Mouse (Mus musculus) hindbrain, embryonic 13.5 days (tissue): ENCODE measurements at regions not wholly inside any gene's neighbourhood (a gene's known extent, or its start where the extent isn't known, plus 50 kb on each side); places are given as distances from the start of the nearest gene placed in this dataset.

Experiments
- ATAC-seq: fragments of 200-750 bp; cut with Nextera tagmentation; 2 replicates; pipeline ENCODE4 v1.8.0; 2017; ENCODE audit warnings: moderate TSS enrichment; ENCODE audit not compliant: low FRiP score
- H3K27ac ChIP-seq: fragments of 300-500 bp; sonication (generic); 2 replicates; pipeline ENCODE4 v1.5.1; 2015; ENCODE audit warnings: inconsistent platforms, mild to moderate bottlenecking, moderate library complexity
- H3K27me3 ChIP-seq: fragments of 300-500 bp; sonication (generic); 2 replicates; pipeline ENCODE4 v1.6.1; 2015; ENCODE audit warnings: mild to moderate bottlenecking, inconsistent platforms
- H3K36me3 ChIP-seq: fragments of 300-500 bp; sonication (generic); 2 replicates; pipeline ENCODE4 v1.6.1; 2015; ENCODE audit warnings: mild to moderate bottlenecking, inconsistent platforms
- H3K4me1 ChIP-seq: fragments of 300-500 bp; sonication (generic); replicated peaks from 2 replicates; pipeline ENCODE4 v1.6.1; 2015; ENCODE audit warnings: inconsistent platforms
- H3K4me2 ChIP-seq: fragments of 300-500 bp; sonication (generic); 2 replicates; pipeline ENCODE4 v1.6.1; 2015; ENCODE audit warnings: inconsistent platforms, mild to moderate bottlenecking, moderate library complexity
- H3K4me3 ChIP-seq: fragments of 300-500 bp; sonication (generic); 2 replicates; pipeline ENCODE4 v1.5.1; 2015; ENCODE audit warnings: mild to moderate bottlenecking, inconsistent platforms
- H3K9ac ChIP-seq: fragments of 300-500 bp; sonication (generic); 2 replicates; pipeline ENCODE4 v1.6.1; 2015; ENCODE audit warnings: mild to moderate bottlenecking, inconsistent platforms
- H3K9me3 ChIP-seq: fragments of 300-500 bp; sonication (generic); 2 replicates; pipeline ENCODE4 v1.6.1; 2016; ENCODE audit warnings: inconsistent platforms
- WGBS: fragments of 180-500 bp; shearing (Covaris S2); methylation state at CpG from one replicate; pipeline ENCODE4 v1.1.7; 2015; 5-methylcytosine and 5-hydroxymethylcytosine counted together

GRCm38 (mm10) chr10:9272243-9272642 lies 386.4 kb upstream of the Sash1 start:
- Histone ChIP-seq H3K36me3 (no peaks in the 10 kb centered on the region), H3K27me3 (0 out of 2 replicates have a peak, but pooled peaks cover 3% of the 10 kb centered on the region), H3K9me3 (no peaks in the 10 kb centered on the region), H3K9ac (no peak overlapping the region), H3K27ac (peak overlapping the region; percentile 78), H3K4me2 (peak overlapping the region; percentile 17; the same call in 1 of the 2 replicates), H3K4me3 (no peak overlapping the region), H3K4me1 (peaks cover 22% of the 10 kb centered on the region)
- peak; percentile 88 for ATAC-seq
- 18% methylated on average over 5 of the region's 5 CpGs for WGBS

DNA sequence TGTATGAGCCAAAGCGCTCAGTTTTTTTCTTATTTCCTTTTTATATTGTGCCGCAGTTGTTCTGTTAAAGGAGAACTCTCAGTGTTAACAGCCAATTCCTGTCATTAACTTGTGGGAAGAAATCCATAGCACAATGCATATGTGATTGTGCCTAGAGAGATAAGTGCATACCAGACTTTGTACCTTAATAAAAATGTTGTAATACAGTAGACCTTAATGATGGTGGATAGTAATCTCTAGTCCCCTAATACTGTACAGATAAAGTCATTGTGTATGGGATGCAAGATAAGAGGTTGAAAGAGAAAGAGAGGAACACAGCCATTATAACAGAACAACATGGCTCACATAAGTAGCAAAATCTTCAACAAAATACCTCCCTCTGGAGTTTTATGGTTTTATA lies 379.7 kb upstream of the Sash1 start:
- Histone ChIP-seq H3K27me3 (0 out of 2 replicates have a peak, but pooled peaks cover under 1% of the 10 kb centered on the region), H3K36me3 (no peaks in the 10 kb centered on the region), H3K4me3 (no peak overlapping the region), H3K27ac (no peak overlapping the region), H3K4me2 (no peak overlapping the region), H3K9me3 (no peaks in the 10 kb centered on the region), H3K9ac (no peak overlapping the region), H3K4me1 (no peaks in the 10 kb centered on the region)
- ATAC-seq = no peak
- 94% methylated on average over 2 of the region's 2 CpGs for WGBS

DNA sequence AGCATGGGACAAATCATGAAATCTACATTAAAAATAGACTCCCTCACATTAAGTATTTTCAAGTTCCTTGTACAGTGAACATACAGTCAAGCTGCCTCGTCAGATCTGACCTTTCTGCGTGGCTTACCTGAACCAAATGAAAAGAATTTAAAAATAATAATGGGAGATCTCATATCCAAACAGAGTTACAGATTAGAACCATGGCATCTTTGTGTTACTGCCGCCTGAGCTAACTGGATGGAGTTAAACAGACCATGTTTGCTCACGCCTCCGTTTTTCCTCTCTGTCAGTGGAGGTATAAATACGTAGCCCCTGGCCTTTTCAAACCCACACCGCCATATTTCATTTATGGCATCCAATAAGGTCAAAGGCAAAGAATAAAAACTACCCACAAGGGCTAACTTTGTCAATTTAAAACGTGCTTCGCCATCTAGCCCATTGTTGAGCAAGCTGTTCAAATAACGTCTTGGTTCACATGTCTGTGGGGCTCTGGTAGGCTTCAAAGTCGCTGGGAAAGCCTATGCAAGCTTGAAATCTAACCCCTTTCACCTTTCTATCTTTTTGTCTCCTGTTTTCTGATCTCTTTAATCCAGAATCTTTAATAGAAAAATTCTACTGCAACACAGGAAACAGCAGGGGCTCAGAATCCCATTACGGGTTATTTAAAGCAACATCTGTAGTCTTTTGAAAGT lies 378.6 kb upstream of the Sash1 start:
- Histone ChIP-seq H3K4me1 (no peaks in the 10 kb centered on the region), H3K4me3 (no peak overlapping the region), H3K27ac (no peak overlapping the region), H3K27me3 (no peaks in the 10 kb centered on the region), H3K36me3 (no peaks in the 10 kb centered on the region), H3K4me2 (no peak overlapping the region), H3K9me3 (no peaks in the 10 kb centered on the region), H3K9ac (no peak overlapping the region)
- ATAC-seq = no peak
- 72% methylated on average over 12 of the region's 12 CpGs for WGBS

GRCm38 (mm10) chr10:9258705-9259104 lies 372.8 kb upstream of the Sash1 start:
- no peaks in the 10 kb centered on the region for H3K27me3 ChIP-seq
- ATAC-seq = no peak
- H3K9me3 ChIP-seq = no peaks in the 10 kb centered on the region
- H3K9ac ChIP-seq = no peak overlapping the region
- no peaks in the 10 kb centered on the region for H3K4me1 ChIP-seq
- WGBS = 90% methylated on average over 1 of the region's 1 CpGs
- no peak overlapping the region for H3K4me3 ChIP-seq
- no peaks in the 10 kb centered on the region for H3K36me3 ChIP-seq
- no peak overlapping the region for H3K4me2 ChIP-seq
- no peak overlapping the region for H3K27ac ChIP-seq

- Histone ChIP-seq H3K9ac (no peak overlapping the region), H3K4me2 (no peak overlapping the region), H3K4me3 (no peak overlapping the region), H3K27ac (peak overlapping the region; percentile 58; the same call in 1 of the 2 replicates), H3K4me1 (peaks cover 11% of the 10 kb centered on the region), H3K36me3 (no peaks in the 10 kb centered on the region), H3K27me3 (no peaks in the 10 kb centered on the region), H3K9me3 (no peaks in the 10 kb centered on the region)
- ATAC-seq = no peak
- 24% methylated on average over 3 of the region's 3 CpGs for WGBS
These were observed 367.0 kb upstream of the Sash1 start for GRCm38 (mm10) chr10:9252941-9253217.

DNA sequence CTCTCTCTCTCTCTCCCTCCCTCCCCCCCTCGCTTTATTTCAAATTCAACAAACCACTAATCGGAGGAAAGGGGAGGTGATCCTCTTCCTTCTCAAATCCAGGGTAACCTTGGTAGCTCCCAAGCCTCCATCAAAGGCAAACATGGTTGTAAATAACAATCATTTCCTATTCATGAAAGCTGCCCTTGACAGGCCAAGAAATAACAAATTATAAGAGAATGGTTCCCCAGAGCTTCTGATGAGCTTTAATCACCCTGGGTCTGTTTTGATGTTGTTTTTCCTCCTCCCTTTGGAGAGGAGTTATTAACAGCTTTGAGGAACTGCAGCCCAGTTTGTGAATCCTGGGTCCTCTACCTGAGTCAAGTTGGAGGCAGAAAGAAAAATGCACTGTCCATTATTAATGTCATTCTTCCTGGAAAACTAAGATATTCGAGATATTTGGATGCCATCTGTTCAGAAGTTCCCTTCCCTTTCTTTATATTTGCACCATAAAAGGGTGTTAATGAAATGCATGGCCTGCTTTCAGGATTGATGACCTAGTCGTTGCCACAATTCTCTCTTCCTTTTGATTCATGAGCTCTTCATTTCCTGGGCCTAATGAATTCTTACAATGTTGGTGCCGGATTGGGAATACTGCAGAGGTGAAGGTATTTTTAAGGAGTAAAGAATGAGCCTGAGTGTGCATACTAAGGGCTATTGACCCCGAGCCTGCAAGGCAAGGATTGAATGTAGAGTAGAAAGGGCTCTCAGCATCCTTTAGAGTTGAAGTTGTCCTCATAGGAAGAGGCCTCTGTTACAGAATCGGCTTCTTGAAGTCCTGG lies 366.5 kb upstream of the Sash1 start:
- WGBS = 21% methylated on average over 7 of the region's 7 CpGs

GRCm38 (mm10) chr10:9243281-9243618 lies 357.4 kb upstream of the Sash1 start:
- no peak for ATAC-seq
- 55% methylated on average over 4 of the region's 4 CpGs for WGBS
- no peak overlapping the region for H3K4me2 ChIP-seq
- H3K27me3 ChIP-seq = no peaks in the 10 kb centered on the region
- H3K27ac ChIP-seq = peak overlapping the region; percentile 30
- H3K4me3 ChIP-seq = no peak overlapping the region
- H3K36me3 ChIP-seq = no peaks in the 10 kb centered on the region
- H3K9me3 ChIP-seq = no peaks in the 10 kb centered on the region
- H3K4me1 ChIP-seq = peaks cover 12% of the 10 kb centered on the region
- no peak overlapping the region for H3K9ac ChIP-seq

More for the DNA sequence above, 366.5 kb upstream of the Sash1 start:
- no peak for ATAC-seq
- no peaks in the 10 kb centered on the region for H3K9me3 ChIP-seq
- H3K4me2 ChIP-seq = no peak overlapping the region
- no peaks in the 10 kb centered on the region for H3K27me3 ChIP-seq
- H3K36me3 ChIP-seq = no peaks in the 10 kb centered on the region
- peak overlapping the region; percentile 58 for H3K27ac ChIP-seq
- H3K4me1 ChIP-seq = peaks cover 11% of the 10 kb centered on the region
- H3K4me3 ChIP-seq = no peak overlapping the region
- no peak overlapping the region for H3K9ac ChIP-seq

- no peaks in the 10 kb centered on the region for H3K9me3 ChIP-seq
- H3K4me2 ChIP-seq = no peak overlapping the region
- peaks cover 12% of the 10 kb centered on the region for H3K4me1 ChIP-seq
- 56% methylated on average over 7 of the region's 7 CpGs for WGBS
- H3K36me3 ChIP-seq = no peaks in the 10 kb centered on the region
- no peak overlapping the region for H3K9ac ChIP-seq
- H3K27me3 ChIP-seq = no peaks in the 10 kb centered on the region
- ATAC-seq = no peak
- peak overlapping the region; percentile 30 for H3K27ac ChIP-seq
- no peak overlapping the region for H3K4me3 ChIP-seq
These were observed 356.9 kb upstream of the Sash1 start for GRCm38 (mm10) chr10:9242596-9243280.

GRCm38 (mm10) chr10:9239956-9240355 lies 354.1 kb upstream of the Sash1 start:
- H3K27me3 ChIP-seq = no peaks in the 10 kb centered on the region
- no peak for ATAC-seq
- no peak overlapping the region for H3K4me3 ChIP-seq
- WGBS = 66% methylated on average over 6 of the region's 6 CpGs
- H3K4me1 ChIP-seq = peaks cover 12% of the 10 kb centered on the region
- H3K4me2 ChIP-seq = no peak overlapping the region
- no peak overlapping the region for H3K27ac ChIP-seq
- no peak overlapping the region for H3K9ac ChIP-seq
- no peaks in the 10 kb centered on the region for H3K36me3 ChIP-seq
- H3K9me3 ChIP-seq = no peaks in the 10 kb centered on the region

GRCm38 (mm10) chr10:9231751-9232150 lies 345.9 kb upstream of the Sash1 start:
- WGBS = 76% methylated on average over 3 of the region's 3 CpGs
- Histone ChIP-seq H3K27me3 (no peaks in the 10 kb centered on the region), H3K36me3 (no peaks in the 10 kb centered on the region), H3K9ac (no peak overlapping the region), H3K4me2 (no peak overlapping the region), H3K4me3 (no peak overlapping the region), H3K4me1 (no peaks in the 10 kb centered on the region), H3K27ac (no peak overlapping the region), H3K9me3 (no peaks in the 10 kb centered on the region)
- no peak for ATAC-seq

- Histone ChIP-seq H3K9me3 (no peaks in the 10 kb centered on the region), H3K4me3 (no peak overlapping the region), H3K9ac (no peak overlapping the region), H3K36me3 (no peaks in the 10 kb centered on the region), H3K4me2 (no peak overlapping the region), H3K27me3 (no peaks in the 10 kb centered on the region), H3K4me1 (no peaks in the 10 kb centered on the region), H3K27ac (no peak overlapping the region)
- no peak for ATAC-seq
- WGBS = 75% methylated on average over 11 of the region's 11 CpGs
These were observed 343.2 kb upstream of the Sash1 start for GRCm38 (mm10) chr10:9229116-9229515.

GRCm38 (mm10) chr10:9227361-9227760 lies 341.5 kb upstream of the Sash1 start:
- H3K4me3 ChIP-seq = no peak overlapping the region
- no peak overlapping the region for H3K4me2 ChIP-seq
- no peaks in the 10 kb centered on the region for H3K4me1 ChIP-seq
- WGBS = 0% methylated on average over 1 of the region's 1 CpGs
- H3K27ac ChIP-seq = no peak overlapping the region
- H3K9me3 ChIP-seq = no peaks in the 10 kb centered on the region
- H3K9ac ChIP-seq = no peak overlapping the region
- H3K36me3 ChIP-seq = no peaks in the 10 kb centered on the region
- ATAC-seq = no peak
- H3K27me3 ChIP-seq = no peaks in the 10 kb centered on the region
